Mouse (Mus musculus) CH12.LX (cell line): ENCODE measurements at regions not wholly inside any gene's neighbourhood (a gene's known extent, or its start where the extent isn't known, plus 50 kb on each side); places are given as distances from the start of the nearest gene placed in this dataset.

Source experiments
- CHD1 ChIP-seq: IDR thresholded peaks from 2 replicates; pipeline ENCODE4 v1.6.1; 2012; ENCODE audit warnings: low read depth, low read length, improper control_type of control experiment, inconsistent platforms
- POLR2A ChIP-seq: IDR thresholded peaks from 2 replicates; pipeline ENCODE4 v1.6.1; 2011; ENCODE audit warnings: low read depth, mild to moderate bottlenecking, improper control_type of control experiment, low read length
- SMC3 ChIP-seq: IDR thresholded peaks from 2 replicates; pipeline ENCODE4 v1.6.1; 2011; ENCODE audit warnings: low read depth, low read length, improper control_type of control experiment
- TCF12 ChIP-seq: IDR thresholded peaks from 2 replicates; pipeline ENCODE4 v1.6.1; 2014; ENCODE audit warnings: low read depth, mild to moderate bottlenecking, inconsistent platforms, low read length, improper control_type of control experiment

- no peak for TF ChIP-seq POLR2A
- no peak for TF ChIP-seq TCF12
- no peak for TF ChIP-seq CHD1
- TF ChIP-seq SMC3 = no peak
Measured at GRCm38 (mm10) chr10:27863625-27864024, 211.0 kb upstream of the Ptprk start.
